Mouse (Mus musculus) testis, adult 2 months (tissue): ENCODE results near the gene Nfatc3.

Experiments used
- CTCF ChIP-seq: fragments of 200-500 bp; IDR thresholded peaks from 2 replicates; pipeline ENCODE4 v1.5.1; 2012; ENCODE audit warnings: low read depth, mild to moderate bottlenecking, inconsistent platforms, low read length, moderate library complexity; ENCODE audit not compliant: control insufficient read depth, insufficient read depth, insufficient replicate concordance
- POLR2A ChIP-seq: fragments of 200-500 bp; IDR thresholded peaks from 2 replicates; pipeline ENCODE4 v1.6.1; 2012; ENCODE audit warnings: low read depth, mild to moderate bottlenecking, inconsistent platforms, low read length, moderate library complexity; ENCODE audit not compliant: control insufficient read depth

GRCm38 (mm10) chr8:106055038-106055437 lies 3.6 kb upstream of the Nfatc3 start:
- no peak for TF ChIP-seq POLR2A
- TF ChIP-seq CTCF, result no peak
